Mouse (Mus musculus): ENCODE results near the gene F830045P16Rik.
"Not testable (repeated sequence)": the region's sequence is repeated elsewhere in the genome, so short reads cannot be mapped to it uniquely, and the experiment has no call there.

F830045P16Rik gene

GRCm38 (mm10) chr2:129489496-129490285, 46.7 kb downstream of the F830045P16Rik start:
- DNase-seq (ENCODE audit: low read depth), result no peak

GRCm38 (mm10) chr2:129483150-129483549, 53.3 kb downstream of the F830045P16Rik start:
- no peak for DNase-seq (ENCODE audit: low read depth)

- peak; percentile 0 for DNase-seq (ENCODE audit: low read depth)
These were observed 64.5 kb downstream of the F830045P16Rik start for GRCm38 (mm10) chr2:129471905-129472304.

DNA sequence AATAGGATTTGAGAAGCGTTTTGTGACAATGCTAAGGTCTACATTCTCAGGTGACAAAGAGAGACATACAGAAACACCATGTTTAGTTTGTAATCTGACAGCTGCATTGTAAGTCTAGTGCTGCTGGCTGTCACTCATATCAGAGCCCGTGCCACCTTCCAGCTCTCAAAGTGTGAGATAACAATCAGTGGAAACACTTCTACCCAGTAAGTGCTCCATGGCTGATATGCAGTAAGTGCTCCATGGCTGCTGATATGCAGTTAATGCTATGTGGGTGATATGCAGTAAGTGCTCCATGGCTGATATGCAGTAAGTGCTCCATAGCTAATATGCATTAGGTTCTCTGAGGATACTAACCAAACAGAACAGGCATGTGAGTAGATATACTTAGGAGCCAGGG, 65.6 kb downstream of the F830045P16Rik start:
- DNase-seq (ENCODE audit: low read depth), result no peak

- not testable (repeated sequence) for DNase-seq (ENCODE audit: low read depth)
These were observed 97.6 kb downstream of the F830045P16Rik start for GRCm38 (mm10) chr2:129438772-129439171.

DNA sequence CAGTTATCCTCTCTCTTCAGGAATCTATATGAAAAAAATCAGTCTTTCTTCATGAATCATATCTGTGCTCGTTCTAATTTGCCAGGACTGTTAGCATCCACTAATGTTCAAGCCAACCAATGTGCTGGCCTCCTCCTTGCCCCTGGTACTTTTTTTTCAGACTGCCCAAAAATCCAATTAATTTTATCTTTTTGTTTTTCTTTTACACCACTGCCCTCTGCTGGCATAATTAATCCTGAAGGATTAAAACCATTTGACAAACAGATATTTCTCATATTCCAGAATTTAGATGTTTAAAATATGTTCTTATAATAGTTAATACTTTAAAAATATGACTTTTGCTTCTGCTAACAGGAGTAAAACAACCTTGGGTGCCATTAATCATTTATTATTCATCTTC, 101.2 kb downstream of the F830045P16Rik start:
- DNase-seq (ENCODE audit: low read depth), result no peak

DNA sequence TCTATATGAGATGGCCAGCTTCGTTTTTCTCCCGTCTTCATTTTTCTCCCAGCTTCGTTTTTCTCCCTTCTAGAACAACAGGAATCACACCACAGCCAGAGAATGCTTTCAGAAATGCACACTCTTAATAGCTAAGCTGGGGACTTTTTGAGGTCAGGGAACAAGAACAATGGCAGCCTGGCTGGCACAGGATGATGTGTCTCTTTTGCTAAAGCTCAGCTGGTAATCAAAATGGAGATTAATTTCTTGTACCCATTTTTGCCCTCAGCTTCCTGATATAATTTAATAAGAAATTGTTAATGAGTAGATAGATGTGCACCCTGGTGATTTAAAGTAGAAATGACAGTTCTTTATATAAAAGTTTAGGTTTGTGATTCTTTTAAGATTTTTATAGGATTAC, 112.7 kb downstream of the F830045P16Rik start:
- DNase-seq (ENCODE audit: low read depth), result no peak

DNA sequence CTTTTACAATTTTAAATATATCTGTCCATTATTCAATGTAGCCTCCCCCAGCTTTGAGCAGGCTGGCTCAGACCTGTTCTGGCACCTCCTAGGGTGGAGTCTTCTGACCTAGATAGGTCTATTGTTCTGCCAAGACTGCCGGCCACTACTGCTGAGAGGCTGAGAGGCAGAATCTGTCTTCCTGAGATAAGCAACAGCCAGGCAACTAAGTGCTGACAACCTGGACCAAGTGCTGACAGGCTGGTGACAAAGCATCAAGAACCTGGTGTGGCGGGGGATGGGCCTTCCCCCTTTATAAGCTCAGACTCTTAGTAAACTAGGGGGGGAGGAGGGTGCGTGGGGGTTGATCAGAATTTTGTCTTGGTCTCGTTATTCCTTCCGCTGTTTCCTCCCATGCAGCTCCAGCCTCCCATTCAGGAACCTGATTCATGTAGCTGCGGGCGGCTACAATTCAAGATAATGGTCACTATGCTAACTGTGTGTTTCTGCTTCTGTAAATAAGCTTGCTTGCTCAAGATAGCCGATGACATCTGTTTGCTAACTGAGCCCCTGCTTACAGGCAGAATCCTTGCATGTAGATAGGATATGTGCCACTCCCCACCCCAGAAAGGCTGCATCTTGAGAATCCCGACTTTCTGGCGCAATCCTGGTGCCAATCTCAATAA, 115.4 kb downstream of the F830045P16Rik start:
- no peak for DNase-seq (ENCODE audit: low read depth)

- DNase-seq (ENCODE audit: low read depth), result no peak
These were observed 117.0 kb downstream of the F830045P16Rik start for GRCm38 (mm10) chr2:129419361-129419880.

DNA sequence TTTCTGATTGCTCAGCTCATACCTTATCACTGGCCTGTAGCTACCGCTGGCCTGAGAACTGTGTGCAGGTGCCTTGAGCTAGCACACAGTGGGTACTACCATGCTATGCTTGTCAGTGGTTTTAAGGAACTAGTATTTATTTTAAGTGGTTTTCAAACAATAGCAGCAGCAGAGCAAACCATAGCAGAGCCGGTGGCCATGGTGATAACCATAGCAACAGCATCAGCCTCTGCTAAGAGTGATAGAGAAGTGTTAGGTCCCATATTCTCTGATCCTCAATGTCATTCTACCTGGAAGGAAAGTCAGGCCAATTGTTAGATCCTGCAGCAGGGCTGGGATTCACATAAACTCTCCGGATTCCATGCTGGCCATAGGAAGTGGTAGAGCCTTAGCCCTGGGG, 121.8 kb downstream of the F830045P16Rik start:
- no peak for DNase-seq (ENCODE audit: low read depth)

DNA sequence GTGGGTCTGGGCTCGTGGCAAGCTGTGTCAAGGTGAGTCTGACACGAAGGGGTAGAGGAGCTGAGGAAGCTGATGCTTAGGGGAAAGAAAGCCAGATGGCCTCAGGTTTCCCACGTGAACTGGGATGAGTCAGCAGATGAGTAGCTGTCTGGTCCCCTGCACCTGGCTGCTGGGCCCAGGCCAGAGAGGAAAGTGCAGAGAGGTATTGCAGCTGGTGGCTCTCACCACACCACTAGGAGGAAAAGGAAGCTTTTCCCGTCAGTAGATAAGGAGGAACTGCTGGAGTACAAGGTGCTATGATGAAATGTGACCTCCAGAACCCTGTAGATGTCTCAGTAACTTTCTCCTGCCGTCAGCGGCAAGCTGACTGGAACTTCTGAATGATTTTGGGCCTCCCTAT, 122.9 kb downstream of the F830045P16Rik start:
- no peak for DNase-seq (ENCODE audit: low read depth)

GRCm38 (mm10) chr2:129411651-129412050, 124.8 kb downstream of the F830045P16Rik start:
- no peak for DNase-seq (ENCODE audit: low read depth)

GRCm38 (mm10) chr2:129410344-129410743, 126.1 kb downstream of the F830045P16Rik start:
- no peak for DNase-seq (ENCODE audit: low read depth)

DNA sequence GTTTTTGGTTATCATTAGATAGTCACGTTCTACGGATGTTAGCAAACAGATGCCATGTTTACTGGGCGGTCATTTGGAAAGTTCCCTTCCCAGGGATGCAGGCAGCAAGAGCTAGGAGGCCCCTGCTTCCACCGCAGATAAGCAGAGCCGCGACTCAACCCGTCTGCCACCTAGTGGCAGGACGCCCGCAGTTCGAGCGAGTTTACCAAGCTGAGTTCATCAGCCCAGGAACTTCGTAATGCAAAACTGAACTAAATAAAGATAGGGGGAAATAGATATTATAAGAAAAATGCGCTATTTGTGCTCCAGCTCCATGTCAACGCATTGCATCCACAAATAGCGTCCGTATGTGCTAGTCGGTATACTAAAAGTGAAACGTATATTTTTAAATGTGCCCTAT, 127.9 kb downstream of the F830045P16Rik start:
- peak; percentile 20 for DNase-seq (ENCODE audit: low read depth)
